Mouse (Mus musculus) liver, embryonic 14.5 days (tissue): ENCODE data around the gene Gm11733. TPM values are rescaled to one million over a fixed set of nuclear protein-coding genes. Genes with fewer than 3 reads are reported as not detected.
"Not testable (repeated sequence)": the region's sequence is repeated elsewhere in the genome, so short reads cannot be mapped to it uniquely, and the experiment has no call there.

Source experiments
- ATAC-seq: fragments of 200-750 bp; cut with Nextera tagmentation; 2 replicates; pipeline ENCODE4 v1.8.0; 2017; ENCODE audit warnings: moderate number of reproducible peaks, mild to moderate bottlenecking, moderate library complexity; ENCODE audit not compliant: insufficient read depth
- DNase-seq, 3 experiments: peaks; one replicate each; pipeline ENCODE4 v3.0.0-alpha.2; 2012 to 2013; ENCODE audit warnings: low read depth in 3 of 3, low spot score in 3 of 3
- H3K27ac ChIP-seq: fragments of 300-500 bp; sonication (generic); 2 replicates; pipeline ENCODE4 v1.5.1; 2014; ENCODE audit warnings: moderate library complexity, mild to moderate bottlenecking, control low read depth, inconsistent platforms
- H3K27me3 ChIP-seq: fragments of 300-500 bp; sonication (generic); 2 replicates; pipeline ENCODE4 v1.6.1; 2014; ENCODE audit warnings: mild to moderate bottlenecking, low read length, moderate library complexity; ENCODE audit not compliant: control insufficient read depth, insufficient read depth
- H3K36me3 ChIP-seq: fragments of 300-500 bp; sonication (generic); replicated peaks from 2 replicates; pipeline ENCODE4 v1.6.1; 2014; ENCODE audit warnings: low read depth; ENCODE audit not compliant: control insufficient read depth, insufficient read depth
- H3K4me1 ChIP-seq, 2 experiments: fragments of 200-500 bp in 1 of 2; fragments of 300-500 bp in 1 of 2; sonication (generic) in 1 of 2; replicated peaks; 2 replicates each; pipeline ENCODE4 v1.6.1; 2012 to 2014; ENCODE audit warnings: antibody characterized with exemption in 1 of 2, inconsistent platforms in 1 of 2, low read length in 1 of 2; ENCODE audit not compliant: control insufficient read depth in 2 of 2, insufficient read depth in 2 of 2
- H3K4me2 ChIP-seq: fragments of 300-500 bp; sonication (generic); 2 replicates; pipeline ENCODE4 v1.6.1; 2014; ENCODE audit warnings: low read depth, mild to moderate bottlenecking, control low read depth, moderate library complexity
- H3K4me3 ChIP-seq, 2 experiments: fragments of 200-500 bp in 1 of 2; fragments of 300-500 bp in 1 of 2; sonication (generic) in 1 of 2; 2 replicates each; pipeline ENCODE4 v1.5.1; 2012 to 2014; ENCODE audit warnings: low read depth in 2 of 2, low read length in 2 of 2, mild to moderate bottlenecking in 2 of 2, control low read depth in 1 of 2, inconsistent platforms in 1 of 2, moderate library complexity in 1 of 2; ENCODE audit not compliant: insufficient read depth in 1 of 2
- H3K9ac ChIP-seq: fragments of 300-500 bp; sonication (generic); replicated peaks from 2 replicates; pipeline ENCODE4 v1.6.1; 2014; ENCODE audit warnings: mild to moderate bottlenecking, control low read depth, moderate library complexity
- H3K9me3 ChIP-seq: fragments of 300-500 bp; sonication (generic); 2 replicates; pipeline ENCODE4 v1.6.1; 2016; ENCODE audit warnings: low read length, mixed read lengths; ENCODE audit not compliant: control insufficient read depth
- CTCF ChIP-seq: IDR thresholded peaks from 2 replicates; pipeline ENCODE4 v1.5.1; 2016; ENCODE audit warnings: antibody characterized with exemption, low read depth, control low read depth
- EP300 ChIP-seq: IDR thresholded peaks from 2 replicates; pipeline ENCODE4 v1.6.1; 2016; ENCODE audit warnings: antibody characterized with exemption, low read depth
- WGBS: fragments of 180-500 bp; shearing (Covaris S2); extraction: QIAGEN DNeasy Blood & Tissue Kit; methylation state at CpG from one replicate; pipeline ENCODE4 v1.1.7; 2014; ENCODE audit not compliant: insufficient replicate concordance; 5-methylcytosine and 5-hydroxymethylcytosine counted together
- polyA plus RNA-seq, 2 experiments: library from polyadenylated mRNA; depleted of rRNA in 1 of 2; stranded (reverse) in 1 of 2; unstranded in 1 of 2; fragments of >200 nt; fragmentation: Nextera tagmentation in 1 of 2; extraction: Ambion mirVana in 1 of 2; gene quantifications; 2 replicates each; pipeline versions ENCODE4 v1.2.1 to v1.2.3; 2012 to 2014

Gm11733 gene
- polyA plus RNA-seq, 2 experiments: not detected

GRCm38 (mm10) chr11:117444090-117444489 lies 40.1 kb upstream of the Gm11733 start:
- Histone ChIP-seq H3K9me3 (no peaks in the 10 kb centered on the region), H3K9ac (no peak overlapping the region), H3K4me1 (no peaks in the 10 kb centered on the region), H3K27me3 (peaks cover 6% of the 10 kb centered on the region), H3K4me3 (no peak overlapping the region), H3K4me2 (no peak overlapping the region), H3K36me3 (no peaks in the 10 kb centered on the region), H3K27ac (no peak overlapping the region)
- WGBS: 56% methylated on average over 2 of the region's 2 CpGs
- DNase-seq: no peak
- no peak for TF ChIP-seq EP300
- TF ChIP-seq CTCF: no peak
- no peak for ATAC-seq

DNA sequence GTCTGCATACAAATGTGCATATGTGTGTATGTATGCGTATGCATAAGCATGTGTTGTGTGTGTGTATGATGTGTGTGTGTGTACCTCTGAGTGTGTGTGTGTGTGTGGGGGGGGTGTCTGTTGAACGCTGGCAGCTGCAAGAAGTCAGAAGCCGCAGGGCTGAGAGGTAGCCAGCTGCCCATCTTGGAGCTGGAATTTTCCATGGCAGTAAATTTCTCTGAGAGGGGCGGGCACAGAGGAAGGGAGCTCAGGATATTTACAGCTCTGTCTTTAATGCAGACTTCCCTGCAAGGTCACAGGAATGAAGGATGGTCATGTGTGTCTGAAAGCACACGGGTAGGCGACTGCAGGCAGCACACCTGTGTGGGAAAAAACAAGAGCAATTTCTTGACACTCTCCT lies 38.5 kb upstream of the Gm11733 start:
- no peak overlapping the region for H3K27ac ChIP-seq

DNA sequence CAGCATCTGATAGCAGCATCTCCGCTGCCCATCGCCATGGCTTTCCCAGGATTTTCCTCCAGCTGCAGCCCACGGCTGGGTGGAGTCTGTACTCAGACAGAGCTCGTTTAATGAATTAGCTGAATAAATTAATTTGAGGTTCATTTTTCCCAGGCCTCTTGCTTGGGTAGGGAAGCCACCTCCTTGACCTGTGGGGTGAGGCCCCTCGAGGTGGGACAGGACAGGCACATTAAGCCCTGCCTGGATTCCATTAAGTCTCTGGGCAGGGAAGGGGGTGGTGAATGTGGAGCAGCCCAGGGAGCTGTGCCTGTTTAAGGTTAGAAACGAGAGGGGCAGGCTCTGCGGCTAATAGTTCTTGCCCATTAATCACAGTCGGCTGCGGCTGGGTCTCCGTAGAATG lies 30.1 kb upstream of the Gm11733 start:
- no peak for ATAC-seq

More for the DNA sequence above, 38.5 kb upstream of the Gm11733 start:
- peaks cover 3% of the 10 kb centered on the region; the same call in 1 of the 2 replicates for H3K27me3 ChIP-seq
- ATAC-seq (no peak), DNase-seq (no peak)
- H3K4me1 ChIP-seq: no peaks in the 10 kb centered on the region
- no peak overlapping the region for H3K9ac ChIP-seq
- TF ChIP-seq EP300 (no peak), CTCF (no peak)
- H3K36me3 ChIP-seq: no peaks in the 10 kb centered on the region
- H3K4me2 ChIP-seq: no peak overlapping the region
- H3K4me3 ChIP-seq: no peak overlapping the region
- no peaks in the 10 kb centered on the region for H3K9me3 ChIP-seq
- WGBS: 39% methylated on average over 5 of the region's 6 CpGs

GRCm38 (mm10) chr11:117459148-117459547 lies 25.0 kb upstream of the Gm11733 start:
- no peaks in the 10 kb centered on the region for H3K36me3 ChIP-seq
- ATAC-seq (no peak), DNase-seq (no peak)
- TF ChIP-seq EP300 (no peak), CTCF (no peak)
- peaks cover 10% of the 10 kb centered on the region for H3K27me3 ChIP-seq
- H3K4me3 ChIP-seq: no peak overlapping the region
- no peaks in the 10 kb centered on the region for H3K4me1 ChIP-seq
- no peaks in the 10 kb centered on the region for H3K9me3 ChIP-seq
- 4% methylated on average over 8 of the region's 8 CpGs for WGBS
- no peak overlapping the region for H3K27ac ChIP-seq
- no peak overlapping the region for H3K9ac ChIP-seq
- H3K4me2 ChIP-seq: no peak overlapping the region

More for the DNA sequence above, 30.1 kb upstream of the Gm11733 start:
- TF ChIP-seq CTCF: no peak
- TF ChIP-seq EP300: no peak
- Histone ChIP-seq H3K9me3 (no peaks in the 10 kb centered on the region), H3K27me3 (no peaks in the 10 kb centered on the region; the same call in 1 of the 2 replicates), H3K36me3 (no peaks in the 10 kb centered on the region), H3K4me2 (no peak overlapping the region), H3K4me3 (no peak overlapping the region), H3K4me1 (no peaks in the 10 kb centered on the region), H3K27ac (no peak overlapping the region), H3K9ac (no peak overlapping the region)
- 40% methylated on average over 10 of the region's 10 CpGs for WGBS
- no peak for DNase-seq

- 18% methylated on average over 16 of the region's 16 CpGs for WGBS
- Histone ChIP-seq H3K9ac (no peak overlapping the region), H3K27me3 (peaks cover 10% of the 10 kb centered on the region), H3K4me3 (no peak overlapping the region), H3K36me3 (no peaks in the 10 kb centered on the region), H3K4me2 (no peak overlapping the region), H3K4me1 (no peaks in the 10 kb centered on the region), H3K9me3 (no peaks in the 10 kb centered on the region), H3K27ac (no peak overlapping the region)
- TF ChIP-seq CTCF (no peak), EP300 (no peak)
- DNase-seq (no peak), ATAC-seq (no peak)
Measured at GRCm38 (mm10) chr11:117462202-117462864, 21.8 kb upstream of the Gm11733 start.

DNA sequence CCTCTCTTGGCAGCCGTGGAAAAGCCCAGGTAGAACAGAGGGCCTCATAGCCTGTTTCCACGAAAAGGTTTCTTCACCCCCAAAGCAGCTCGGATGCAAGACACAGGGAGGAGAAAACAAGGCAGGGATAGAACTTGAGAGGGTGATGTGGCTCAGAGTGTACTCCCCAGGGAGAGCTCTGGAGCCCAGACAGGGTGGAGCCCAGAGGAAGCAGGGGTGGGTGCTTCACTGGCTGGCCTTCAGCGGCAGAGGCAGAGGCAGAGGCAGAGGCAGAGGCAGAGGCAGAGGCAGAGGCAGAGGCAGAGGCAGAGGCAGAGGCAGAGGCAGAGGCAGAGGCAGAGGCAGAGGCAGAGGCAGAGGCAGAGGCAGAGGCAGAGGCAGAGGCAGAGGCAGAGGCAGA lies 20.8 kb upstream of the Gm11733 start:
- H3K4me3 ChIP-seq, H3K27me3 ChIP-seq, H3K36me3 ChIP-seq, ATAC-seq, H3K9me3 ChIP-seq, H3K9ac ChIP-seq, H3K4me2 ChIP-seq, H3K27ac ChIP-seq, DNase-seq, H3K4me1 ChIP-seq: not testable (repeated sequence)
- WGBS: 40% methylated on average over 4 of the region's 4 CpGs
